Mouse (Mus musculus) neural tube, embryonic 12.5 days (tissue): ENCODE data around the gene Stoml2. TPM values are rescaled to one million over a fixed set of nuclear protein-coding genes. Genes with fewer than 3 reads are reported as not detected.
A peak's percentile ranks its signal among the peaks of the same experiment; 100 is the strongest.

ENCODE experiments used
- ATAC-seq: fragments of 200-750 bp; cut with Nextera tagmentation; 2 replicates; pipeline ENCODE4 v1.8.0; 2017; ENCODE audit warnings: low read depth, mild to moderate bottlenecking, moderate TSS enrichment, moderate library complexity; ENCODE audit not compliant: low FRiP score
- H3K27ac ChIP-seq: fragments of 300-500 bp; sonication (generic); 2 replicates; pipeline ENCODE4 v1.5.1; 2016
- H3K27me3 ChIP-seq: fragments of 300-500 bp; sonication (generic); replicated peaks from 2 replicates; pipeline ENCODE4 v1.6.1; 2016; ENCODE audit warnings: mild to moderate bottlenecking
- H3K36me3 ChIP-seq: fragments of 300-500 bp; sonication (generic); 2 replicates; pipeline ENCODE4 v1.6.1; 2016; ENCODE audit warnings: mild to moderate bottlenecking
- H3K4me1 ChIP-seq: fragments of 300-500 bp; sonication (generic); 2 replicates; pipeline ENCODE4 v1.6.1; 2016
- H3K4me2 ChIP-seq: fragments of 300-500 bp; sonication (generic); replicated peaks from 2 replicates; pipeline ENCODE4 v1.6.1; 2016; ENCODE audit warnings: mild to moderate bottlenecking
- H3K4me3 ChIP-seq: fragments of 300-500 bp; sonication (generic); 2 replicates; pipeline ENCODE4 v1.5.1; 2016
- H3K9ac ChIP-seq: fragments of 300-500 bp; sonication (generic); 2 replicates; pipeline ENCODE4 v1.6.1; 2016; ENCODE audit warnings: mild to moderate bottlenecking
- H3K9me3 ChIP-seq: fragments of 300-500 bp; sonication (generic); 2 replicates; pipeline ENCODE4 v1.6.1; 2016; ENCODE audit warnings: mild to moderate bottlenecking
- WGBS: fragments of 180-500 bp; shearing (Covaris S2); methylation state at CpG from one replicate; pipeline ENCODE4 v1.1.7; 2016; 5-methylcytosine and 5-hydroxymethylcytosine counted together
- polyA plus RNA-seq: library from polyadenylated mRNA; unstranded; fragments of >200 nt; fragmentation: Nextera tagmentation; extraction: Ambion mirVana; gene quantifications from 2 replicates; pipeline ENCODE4 v1.2.1, GENCODE M21; 2016

Gene Stoml2
- polyA plus RNA-seq = 251 and 257 TPM in 2 replicates

GRCm38 (mm10) chr4:43031237-43031995, at the start of gene Stoml2:
TSS of gene Stoml2 (minus strand) at chr4:43031710.
- Histone ChIP-seq H3K4me3 (peak within 1 kb of the TSS; percentile 74), H3K27ac (peak within 1 kb of the TSS; percentile 82), H3K27me3 (no peaks in the 10 kb centered on the region), H3K36me3 (peaks cover 71% of the 10 kb centered on the region), H3K4me2 (peak within 1 kb of the TSS; percentile 86), H3K9me3 (no peaks in the 10 kb centered on the region), H3K4me1 (peaks cover 24% of the 10 kb centered on the region), H3K9ac (peak within 1 kb of the TSS; percentile 86)
- ATAC-seq = peak; percentile 97
- under 1% methylated on average over 38 of the region's 38 CpGs for WGBS

GRCm38 (mm10) chr4:43078071-43078718, 46.7 kb upstream of the Stoml2 start:
- Histone ChIP-seq H3K4me1 (no peaks in the 10 kb centered on the region), H3K27ac (no peak overlapping the region), H3K9ac (no peak overlapping the region), H3K9me3 (no peaks in the 10 kb centered on the region), H3K27me3 (no peaks in the 10 kb centered on the region), H3K4me3 (no peak overlapping the region), H3K36me3 (no peaks in the 10 kb centered on the region), H3K4me2 (no peak overlapping the region)
- 75% methylated on average over 7 of the region's 7 CpGs for WGBS
- ATAC-seq = no peak

DNA sequence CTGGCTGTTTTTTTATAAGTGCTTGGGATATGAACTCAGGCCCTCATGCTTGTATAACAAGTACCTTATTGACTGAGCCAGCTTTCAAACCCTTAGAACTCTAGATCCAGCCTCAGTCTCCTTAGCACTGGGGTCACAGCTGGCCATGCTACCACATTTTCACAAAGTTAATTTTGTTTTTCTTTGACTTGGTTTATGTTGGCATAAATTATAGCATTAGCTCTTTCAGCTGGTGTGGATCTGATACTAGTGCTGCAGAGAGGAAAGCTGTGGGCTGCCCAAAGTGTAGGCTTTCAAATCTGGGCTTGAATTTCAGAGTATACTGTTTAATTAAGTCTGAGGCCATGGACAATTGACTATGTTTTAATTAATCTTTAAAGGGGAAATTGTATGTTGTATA, 43.4 kb upstream of the Stoml2 start:
- no peaks in the 10 kb centered on the region for H3K9me3 ChIP-seq
- H3K27ac ChIP-seq = no peak overlapping the region
- ATAC-seq = no peak
- no peak overlapping the region for H3K4me3 ChIP-seq
- H3K27me3 ChIP-seq = no peaks in the 10 kb centered on the region
- H3K4me2 ChIP-seq = no peak overlapping the region
- H3K9ac ChIP-seq = no peak overlapping the region
- H3K36me3 ChIP-seq = no peaks in the 10 kb centered on the region
- H3K4me1 ChIP-seq = no peaks in the 10 kb centered on the region

DNA sequence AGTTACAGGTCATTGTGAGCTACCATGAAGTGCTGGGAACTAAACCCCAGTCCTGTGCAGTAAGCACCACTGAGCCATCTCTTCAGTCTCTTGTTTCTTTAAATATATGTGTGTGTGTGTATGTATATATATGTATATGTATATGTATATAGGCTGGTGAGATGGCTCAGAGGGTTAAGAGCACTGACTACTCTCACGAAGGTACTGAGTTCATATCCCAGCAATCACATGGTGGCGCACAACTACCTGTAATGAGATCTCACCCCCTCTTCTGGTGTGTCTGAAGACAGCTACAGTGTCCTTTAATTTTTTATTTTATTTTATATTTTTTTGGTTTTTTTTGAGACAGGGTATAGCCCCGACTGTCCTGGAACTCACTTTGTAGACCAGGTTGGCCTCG, 34.0 kb upstream of the Stoml2 start:
- no peaks in the 10 kb centered on the region for H3K27me3 ChIP-seq
- no peak for ATAC-seq
- WGBS = 92% methylated on average over 4 of the region's 4 CpGs

DNA sequence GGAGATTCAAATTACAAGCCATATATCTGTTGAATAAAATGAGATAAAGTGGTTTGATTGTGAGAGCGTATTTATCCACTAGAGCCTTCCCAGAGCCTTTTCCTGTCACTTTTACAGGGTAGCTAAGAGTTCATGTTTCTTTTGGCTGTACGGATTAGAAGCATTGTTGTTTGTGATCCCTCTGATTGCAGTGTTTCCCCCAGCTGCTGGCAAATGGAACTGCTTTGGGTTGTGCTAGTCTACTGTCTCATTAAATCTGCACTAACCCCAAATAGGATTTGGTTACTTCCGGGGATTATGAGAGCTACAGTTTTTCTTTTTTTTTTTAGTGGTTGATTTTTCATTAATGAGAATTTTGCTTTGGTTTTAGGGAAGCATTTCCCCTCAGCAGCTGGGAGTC, 28.8 kb upstream of the Stoml2 start:
- no peak overlapping the region for H3K9ac ChIP-seq
- H3K4me2 ChIP-seq = no peak overlapping the region
- H3K4me3 ChIP-seq = no peak overlapping the region
- H3K36me3 ChIP-seq = no peaks in the 10 kb centered on the region
- no peaks in the 10 kb centered on the region for H3K27me3 ChIP-seq
- no peak overlapping the region for H3K27ac ChIP-seq
- no peak for ATAC-seq
- no peaks in the 10 kb centered on the region for H3K9me3 ChIP-seq
- H3K4me1 ChIP-seq = no peaks in the 10 kb centered on the region; the same call in 1 of the 2 replicates
- 81% methylated on average over 3 of the region's 3 CpGs for WGBS

More for the DNA sequence above, 34.0 kb upstream of the Stoml2 start:
- H3K36me3 ChIP-seq = no peaks in the 10 kb centered on the region
- no peak overlapping the region for H3K4me3 ChIP-seq
- no peaks in the 10 kb centered on the region for H3K4me1 ChIP-seq
- no peak overlapping the region for H3K9ac ChIP-seq
- no peak overlapping the region for H3K4me2 ChIP-seq
- H3K9me3 ChIP-seq = no peaks in the 10 kb centered on the region
- no peak overlapping the region for H3K27ac ChIP-seq

- Histone ChIP-seq H3K4me1 (no peaks in the 10 kb centered on the region; the same call in 1 of the 2 replicates), H3K4me2 (peak overlapping the region; percentile 81), H3K9ac (peak overlapping the region; percentile 74; the same call in 1 of the 2 replicates), H3K27me3 (no peaks in the 10 kb centered on the region), H3K4me3 (peak overlapping the region; percentile 67), H3K36me3 (no peaks in the 10 kb centered on the region), H3K27ac (no peak overlapping the region), H3K9me3 (no peaks in the 10 kb centered on the region)
- no peak for ATAC-seq
- WGBS = 41% methylated on average over 3 of the region's 3 CpGs
These were observed 28.2 kb upstream of the Stoml2 start for GRCm38 (mm10) chr4:43059697-43060096.

DNA sequence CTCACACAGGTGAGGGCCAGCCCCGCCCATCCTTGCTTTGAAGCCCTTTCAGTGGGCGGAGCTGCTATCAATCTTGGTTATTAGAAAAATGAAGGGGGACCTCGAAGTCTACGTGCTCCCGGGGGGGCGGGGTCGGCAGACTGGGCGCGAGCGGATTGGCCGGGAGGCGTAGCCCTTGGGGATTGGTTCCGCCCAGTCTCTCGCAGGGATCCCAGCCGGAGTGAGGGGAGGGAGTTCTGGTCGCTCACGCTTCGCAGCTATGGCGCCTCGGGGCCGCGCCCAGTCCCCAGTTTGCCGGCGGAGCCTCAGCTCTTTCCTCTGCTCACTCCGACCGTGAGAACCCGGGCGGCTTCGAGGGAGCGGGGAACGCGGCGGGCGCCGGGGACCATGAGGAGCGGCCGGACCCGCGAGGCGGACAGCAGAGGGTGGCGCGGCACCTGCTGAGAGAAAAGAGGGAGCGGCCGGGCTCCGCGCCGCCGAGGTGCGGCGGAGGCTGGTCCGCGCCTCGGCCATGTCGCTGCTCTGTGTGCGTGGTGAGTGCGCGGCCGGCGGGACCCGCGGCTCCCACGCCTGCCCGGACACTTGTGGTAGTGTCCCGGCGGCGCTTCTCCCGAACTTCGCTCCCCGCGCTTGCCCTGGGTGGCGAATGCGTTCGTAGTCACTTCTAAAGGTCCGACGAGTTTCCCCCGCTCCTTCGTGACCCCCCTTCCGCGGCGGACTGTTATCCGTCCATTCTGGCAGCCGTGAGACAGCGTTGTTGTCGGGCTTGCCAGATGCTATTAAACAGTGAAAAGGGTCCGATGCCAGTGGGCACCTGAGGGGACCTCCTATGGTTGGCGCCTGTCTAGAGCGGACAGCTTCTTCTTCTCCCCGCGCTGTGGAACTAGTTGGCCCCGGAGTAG, 27.5 kb upstream of the Stoml2 start, which contains the start of gene Unc13b:
Gene Unc13b, plus strand, starts transcription at position 201 of the 902 bp plus-strand sequence.
- H3K4me3 ChIP-seq = peak within 1 kb of the TSS; percentile 67
- WGBS = under 1% methylated on average over 90 of the region's 90 CpGs
- ATAC-seq = peak; percentile 96

GRCm38 (mm10) chr4:43058392-43058752, 26.9 kb upstream of the Stoml2 start:
- H3K4me2 ChIP-seq = peak overlapping the region; percentile 81
- H3K27ac ChIP-seq = no peak overlapping the region
- no peaks in the 10 kb centered on the region for H3K27me3 ChIP-seq
- ATAC-seq = peak; percentile 52
- H3K9me3 ChIP-seq = no peaks in the 10 kb centered on the region
- no peaks in the 10 kb centered on the region; the same call in 1 of the 2 replicates for H3K4me1 ChIP-seq
- no peak overlapping the region for H3K9ac ChIP-seq
- H3K4me3 ChIP-seq = peak overlapping the region; percentile 67
- WGBS = 19% methylated on average over 8 of the region's 8 CpGs
- H3K36me3 ChIP-seq = no peaks in the 10 kb centered on the region

More for the DNA sequence above, 27.5 kb upstream of the Stoml2 start, which contains the start of gene Unc13b:
- Histone ChIP-seq H3K9me3 (no peaks in the 10 kb centered on the region), H3K4me2 (peak within 1 kb of the TSS; percentile 81), H3K4me1 (no peaks in the 10 kb centered on the region; the same call in 1 of the 2 replicates), H3K9ac (peak within 1 kb of the TSS; percentile 74), H3K27ac (peak within 1 kb of the TSS; percentile 58; the same call in 1 of the 2 replicates), H3K27me3 (no peaks in the 10 kb centered on the region), H3K36me3 (no peaks in the 10 kb centered on the region)

DNA sequence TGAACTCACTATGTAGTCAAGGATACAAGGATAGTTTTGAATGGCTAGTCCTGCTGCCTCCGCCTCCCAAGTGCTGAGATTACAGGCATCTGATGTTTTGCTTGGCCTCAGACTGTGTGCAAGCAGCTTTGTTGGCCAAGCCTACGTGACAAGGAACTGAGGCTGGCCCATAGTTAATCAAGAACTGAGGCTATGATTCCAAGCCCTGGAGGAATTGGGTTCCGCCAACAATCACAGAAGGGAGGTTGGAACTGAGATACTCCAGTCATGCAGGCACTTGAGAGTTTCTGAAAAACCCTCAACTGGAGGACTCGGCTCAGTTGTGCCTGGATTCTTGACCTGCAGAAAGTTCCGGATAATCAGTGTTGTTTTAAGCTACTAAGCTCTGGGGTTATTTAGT, 26.1 kb upstream of the Stoml2 start:
- H3K9ac ChIP-seq = no peak overlapping the region
- no peaks in the 10 kb centered on the region for H3K27me3 ChIP-seq

DNA sequence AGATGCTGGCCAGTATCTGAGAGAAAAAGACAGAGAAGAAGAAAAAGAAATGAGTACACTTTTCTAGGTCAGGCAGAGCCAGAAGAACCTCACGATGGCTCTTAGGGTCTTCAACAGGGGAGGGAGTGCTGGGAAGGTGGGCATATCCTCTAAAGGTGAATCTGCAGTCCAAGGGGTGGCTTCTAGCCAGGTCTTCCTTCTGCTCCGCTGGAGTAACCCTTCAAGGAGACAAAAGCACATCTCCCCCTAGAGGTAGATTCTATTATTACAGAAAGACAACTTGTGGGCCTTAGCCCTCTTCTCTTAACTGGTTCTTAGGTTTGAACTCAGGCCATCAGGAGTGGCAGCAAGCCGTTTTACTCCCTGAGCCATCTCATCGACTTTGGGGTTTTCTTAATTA, 21.1 kb upstream of the Stoml2 start:
- no peak for ATAC-seq
- Histone ChIP-seq H3K27me3 (no peaks in the 10 kb centered on the region), H3K4me3 (no peak overlapping the region), H3K4me1 (no peaks in the 10 kb centered on the region; the same call in 1 of the 2 replicates), H3K27ac (no peak overlapping the region), H3K36me3 (no peaks in the 10 kb centered on the region), H3K9ac (no peak overlapping the region), H3K9me3 (no peaks in the 10 kb centered on the region), H3K4me2 (no peak overlapping the region)
- WGBS = 14% methylated on average over 4 of the region's 4 CpGs

More for the DNA sequence above, 26.1 kb upstream of the Stoml2 start:
- Histone ChIP-seq H3K4me2 (no peak overlapping the region), H3K27ac (no peak overlapping the region), H3K9me3 (no peaks in the 10 kb centered on the region), H3K4me1 (no peaks in the 10 kb centered on the region; the same call in 1 of the 2 replicates), H3K36me3 (no peaks in the 10 kb centered on the region), H3K4me3 (no peak overlapping the region)
- no peak for ATAC-seq
- 92% methylated on average over 5 of the region's 5 CpGs for WGBS

- Histone ChIP-seq H3K4me3 (no peak overlapping the region), H3K27me3 (no peaks in the 10 kb centered on the region), H3K27ac (no peak overlapping the region), H3K9me3 (no peaks in the 10 kb centered on the region), H3K9ac (no peak overlapping the region), H3K4me2 (peak overlapping the region; percentile 84; the same call in 1 of the 2 replicates), H3K36me3 (no peaks in the 10 kb centered on the region), H3K4me1 (peaks cover 26% of the 10 kb centered on the region)
- ATAC-seq = no peak
- WGBS = 8% methylated on average over 5 of the region's 5 CpGs
These were observed 15.7 kb upstream of the Stoml2 start for GRCm38 (mm10) chr4:43047231-43047630.

- Histone ChIP-seq H3K4me2 (peak overlapping the region; percentile 84), H3K9me3 (no peaks in the 10 kb centered on the region), H3K36me3 (no peaks in the 10 kb centered on the region), H3K4me3 (no peak overlapping the region), H3K9ac (no peak overlapping the region), H3K4me1 (peaks cover 26% of the 10 kb centered on the region), H3K27me3 (no peaks in the 10 kb centered on the region), H3K27ac (no peak overlapping the region)
- 62% methylated on average over 5 of the region's 5 CpGs for WGBS
- ATAC-seq = no peak
These were observed 15.1 kb upstream of the Stoml2 start for GRCm38 (mm10) chr4:43046607-43047006.
